Mouse (Mus musculus): ENCODE data around the gene Asap3.

Gene Asap3

DNA sequence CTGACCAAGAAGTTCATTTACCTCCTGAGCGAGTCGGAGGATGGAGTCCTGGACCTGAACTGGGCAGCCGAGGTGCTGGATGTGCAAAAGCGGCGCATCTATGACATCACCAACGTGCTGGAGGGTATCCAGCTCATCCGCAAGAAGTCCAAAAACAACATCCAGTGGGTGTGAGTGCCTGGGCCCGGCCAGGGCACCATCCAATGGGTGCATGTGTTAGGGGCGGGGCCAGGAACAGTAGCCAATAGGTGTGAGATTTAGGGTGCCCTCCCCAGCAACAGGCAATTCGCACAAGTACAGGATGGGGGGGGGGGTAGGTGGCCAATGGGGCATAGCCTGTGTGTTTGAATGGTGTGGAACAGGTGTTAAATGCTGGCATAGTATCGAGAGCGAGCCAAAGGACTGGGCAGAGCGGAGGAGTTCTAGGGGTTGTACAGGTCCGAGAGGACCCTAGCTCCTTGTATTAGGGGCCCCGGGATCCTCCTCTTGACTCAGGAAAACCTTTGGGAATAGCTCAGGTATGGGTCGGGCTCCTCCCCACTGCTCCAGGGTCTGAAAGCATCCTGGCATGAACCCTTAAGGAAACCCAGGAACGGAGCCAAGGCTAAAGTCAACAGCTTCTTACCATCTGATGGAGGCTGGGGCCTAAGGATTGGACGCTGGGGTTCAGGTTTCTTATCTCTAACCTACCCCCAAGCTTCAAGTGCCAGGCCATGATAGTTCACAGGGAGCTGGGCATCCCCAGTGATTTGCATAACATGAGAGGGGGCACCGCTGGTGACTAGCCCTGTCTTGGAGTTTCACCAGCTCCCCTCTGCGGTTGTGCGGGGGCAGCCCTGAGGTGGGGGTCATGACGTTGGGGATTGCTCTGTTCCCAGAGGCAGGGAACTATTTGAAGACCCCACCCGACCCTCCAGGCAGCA lies 25.5 kb upstream of the Asap3 start:
- peak; percentile 73 to 91 for DNase-seq (ENCODE audit: low spot score in 2 of 2)

DNA sequence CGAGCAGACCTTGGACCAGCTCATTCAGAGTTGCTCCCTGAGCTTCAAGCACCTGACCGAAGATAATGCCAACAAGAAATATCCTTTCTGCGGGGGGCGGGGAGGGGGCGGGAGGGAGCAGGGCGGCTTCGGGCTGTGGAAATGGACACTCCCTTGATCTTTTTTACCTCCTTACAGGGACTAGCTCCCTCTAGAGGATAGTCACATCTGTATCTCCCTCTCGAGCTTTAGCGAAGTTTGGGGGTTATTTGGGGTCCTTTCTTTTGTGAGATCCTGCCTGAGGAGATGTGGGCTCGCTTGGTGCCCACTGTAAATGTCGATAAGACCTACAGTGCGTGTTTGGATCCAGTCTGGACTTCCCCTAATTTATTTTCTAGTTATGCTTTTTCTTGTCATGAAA lies 24.8 kb upstream of the Asap3 start:
- no peak for DNase-seq (ENCODE audit: low spot score in 2 of 2)

DNA sequence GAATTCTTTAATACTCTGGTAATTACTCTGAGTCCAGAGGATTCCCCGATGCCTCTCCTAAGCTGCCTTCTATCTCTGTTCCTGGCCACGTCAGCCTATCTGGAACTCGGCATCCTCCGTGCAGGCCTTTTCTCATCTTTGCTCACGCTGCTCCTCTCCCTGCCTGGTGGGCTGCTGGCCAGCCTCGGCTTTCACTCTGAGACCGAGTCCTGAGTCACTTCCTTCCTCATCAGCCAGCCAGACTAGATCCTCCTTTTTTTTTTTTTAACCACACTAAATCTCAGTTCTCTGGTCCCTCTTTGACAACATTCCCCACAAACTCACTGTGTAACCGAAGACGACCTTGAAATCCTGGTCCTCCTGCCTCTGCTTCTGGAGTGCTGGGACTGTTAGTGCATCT lies 20.8 kb upstream of the Asap3 start:
- DNase-seq (ENCODE audit: low spot score in 2 of 2) = no peak

DNA sequence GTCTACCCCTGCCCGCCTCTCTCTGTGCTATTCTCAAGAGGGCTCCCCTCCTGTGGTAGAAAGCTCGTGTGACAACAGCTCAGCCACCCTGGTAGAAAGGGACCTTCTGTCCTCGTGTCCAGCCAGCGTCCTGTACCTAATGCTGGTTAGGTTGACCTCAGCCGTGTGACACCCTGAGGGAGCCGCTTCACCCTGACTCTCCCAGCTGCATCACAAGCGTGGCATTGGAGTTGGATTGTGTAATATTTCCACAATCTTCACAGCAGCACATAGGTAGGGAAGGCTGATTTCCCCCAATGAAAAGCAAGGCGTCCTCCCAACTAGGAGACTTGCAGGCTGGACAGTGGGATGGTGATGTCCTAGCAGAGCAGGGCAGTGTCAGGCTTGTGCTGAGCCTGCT lies 19.9 kb upstream of the Asap3 start:
- no peak for DNase-seq (ENCODE audit: low spot score in 2 of 2)

DNA sequence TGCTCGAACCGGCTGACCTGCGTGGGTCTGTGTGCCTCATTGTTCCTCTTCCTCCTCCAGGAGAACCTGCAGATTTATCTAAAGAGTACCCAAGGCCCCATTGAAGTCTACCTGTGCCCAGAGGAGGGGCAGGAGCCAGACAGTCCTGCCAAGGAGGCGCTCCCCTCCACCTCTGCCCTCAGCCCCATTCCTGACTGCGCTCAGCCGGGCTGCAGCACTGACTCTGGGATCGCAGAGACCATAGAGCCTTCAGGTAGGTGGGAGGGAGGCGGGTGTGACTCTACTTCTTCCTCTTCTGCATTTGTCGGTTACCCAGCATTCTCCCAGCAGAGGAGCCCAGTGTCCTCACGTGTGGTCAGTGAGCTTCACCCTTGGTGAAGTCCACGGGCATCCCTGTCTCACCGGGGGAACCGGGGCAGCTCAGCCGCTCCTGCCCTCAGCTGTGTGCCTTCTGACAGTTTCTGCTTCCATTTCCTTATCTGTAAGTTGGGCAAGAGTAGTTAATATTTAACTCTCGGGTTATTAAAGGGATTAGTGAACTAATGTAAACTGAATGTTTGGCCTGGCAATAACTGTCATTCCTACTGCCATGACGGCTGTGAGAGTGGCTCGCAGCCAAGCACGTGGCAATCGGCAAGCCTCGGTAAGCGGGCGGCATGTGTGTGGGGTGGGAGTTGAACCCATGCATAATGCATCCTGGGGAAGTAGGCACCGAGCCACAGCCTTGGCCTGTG lies 19.3 kb upstream of the Asap3 start:
- peak in 1 of 2 experiments; percentile 21 for DNase-seq (ENCODE audit: low spot score in 2 of 2)

DNA sequence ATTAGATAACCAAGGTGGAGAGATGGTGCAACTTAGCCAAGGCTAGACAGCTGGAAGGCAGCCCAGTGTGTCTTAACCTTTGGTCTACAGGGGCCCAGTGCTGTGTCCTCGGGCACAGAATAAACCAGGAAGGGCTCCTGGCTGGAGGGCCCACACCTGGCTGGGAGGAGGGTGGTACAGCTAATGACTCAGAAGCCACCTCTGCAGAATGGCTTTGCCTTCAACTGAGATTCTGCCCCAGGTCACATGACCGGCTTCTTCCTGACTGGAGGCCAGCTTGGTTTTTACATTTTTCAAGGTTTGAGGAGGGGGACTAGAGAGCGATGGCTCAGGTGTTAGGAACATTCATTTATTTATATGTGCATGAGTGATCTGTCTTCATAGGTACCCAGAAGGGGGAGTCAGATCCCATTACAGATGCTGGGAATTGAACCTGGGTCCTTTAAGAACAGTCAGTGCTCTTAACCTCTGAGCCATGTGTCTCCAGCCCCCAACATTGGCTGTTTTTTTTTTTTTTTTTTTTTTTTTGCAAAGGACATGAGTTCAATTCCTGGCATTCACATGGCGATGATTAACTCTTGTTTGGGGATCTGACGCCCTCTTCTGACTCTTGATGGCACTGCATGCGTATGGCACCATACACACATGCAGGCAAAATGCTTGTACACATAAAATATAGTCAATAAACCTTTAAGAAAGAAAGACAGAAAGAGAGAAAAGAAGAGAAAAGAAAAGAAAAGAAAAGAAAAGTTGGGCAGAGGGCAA lies 17.0 kb upstream of the Asap3 start:
- peak in 1 of 2 experiments; percentile 57 for DNase-seq (ENCODE audit: low spot score in 2 of 2)

DNA sequence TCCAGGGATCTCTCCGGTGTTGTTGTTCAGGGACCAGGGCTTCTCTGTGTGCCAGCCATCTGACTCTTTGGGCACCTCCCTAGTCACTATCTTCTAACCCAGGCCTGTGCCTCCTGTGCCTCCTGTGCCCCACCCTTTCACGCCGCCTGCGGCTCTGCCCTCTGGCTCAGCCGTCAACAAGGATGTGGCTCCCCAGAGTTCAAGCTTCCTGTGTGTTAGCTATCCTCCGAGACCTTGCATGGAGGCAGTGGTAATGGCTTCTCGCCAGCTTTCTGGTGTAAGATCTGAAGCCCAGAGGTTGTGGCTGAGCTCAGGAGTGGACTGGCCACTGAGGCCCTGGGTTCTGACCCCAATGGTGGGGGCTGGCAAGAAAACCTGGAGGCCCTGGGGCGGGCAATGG lies 16.3 kb upstream of the Asap3 start:
- DNase-seq (ENCODE audit: low spot score in 2 of 2) = peak; percentile 71 to 89

DNA sequence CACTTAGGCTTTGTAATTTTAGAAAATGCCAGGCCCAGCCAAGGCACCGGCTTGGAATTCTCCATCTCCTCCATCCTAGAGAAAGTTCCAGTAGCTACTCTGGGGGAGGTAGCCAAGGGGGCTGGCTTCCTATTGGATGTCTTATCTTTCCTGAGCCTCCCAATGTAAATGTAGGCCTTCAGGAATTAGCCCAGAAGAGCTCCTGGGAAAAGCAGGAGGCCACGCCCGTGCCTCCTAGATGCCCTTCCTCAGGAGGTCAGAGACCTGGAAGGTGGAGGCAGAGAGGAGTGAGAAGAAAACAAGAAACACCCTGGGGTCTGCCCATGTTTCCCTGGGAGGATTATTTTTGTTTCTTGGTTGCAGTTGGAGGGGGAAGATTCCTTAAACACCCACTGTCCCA lies 12.6 kb upstream of the Asap3 start:
- DNase-seq (ENCODE audit: low spot score in 2 of 2) = no peak

DNA sequence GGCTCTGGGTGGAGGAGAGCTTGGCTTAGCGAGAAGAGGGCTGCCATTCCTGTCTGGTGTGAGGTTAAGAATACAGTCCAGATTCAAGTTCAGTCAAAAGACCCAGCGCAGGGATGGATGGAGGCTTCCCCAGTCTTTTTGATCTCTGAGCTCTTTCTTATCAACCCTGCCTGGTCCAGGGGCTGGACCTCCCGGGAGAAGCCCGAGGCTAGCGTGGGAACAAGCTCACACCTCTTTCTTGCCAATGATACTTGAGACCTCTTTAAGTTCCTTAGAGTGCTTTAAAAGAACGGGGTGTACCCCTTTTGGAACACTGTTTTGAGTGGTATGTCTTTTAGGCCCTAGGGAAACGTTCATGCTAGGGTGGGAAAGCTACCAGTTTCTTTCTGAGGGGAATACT lies 11.1 kb upstream of the Asap3 start:
- no peak for DNase-seq (ENCODE audit: low spot score in 2 of 2)

DNA sequence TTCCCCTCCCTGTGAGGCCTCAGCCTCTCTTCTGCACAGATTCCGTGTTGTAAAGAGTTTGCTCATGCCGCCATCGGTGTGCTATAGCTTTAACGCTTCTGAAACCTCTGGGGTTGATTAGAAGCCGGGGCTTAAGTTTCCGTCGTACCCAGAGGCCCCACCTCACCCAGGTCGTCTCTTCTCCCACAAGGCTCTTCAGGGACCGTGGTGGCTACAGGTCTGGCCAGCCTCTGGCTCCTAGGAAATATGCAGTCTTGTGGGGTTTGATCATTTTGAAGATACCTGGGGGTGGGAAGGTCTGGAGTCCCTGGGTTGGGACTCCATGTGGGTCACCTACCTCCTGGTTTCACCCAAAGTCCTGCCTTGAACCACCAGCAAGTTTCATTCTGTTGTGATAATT lies 10.5 kb upstream of the Asap3 start:
- no peak for DNase-seq (ENCODE audit: low spot score in 2 of 2)

DNA sequence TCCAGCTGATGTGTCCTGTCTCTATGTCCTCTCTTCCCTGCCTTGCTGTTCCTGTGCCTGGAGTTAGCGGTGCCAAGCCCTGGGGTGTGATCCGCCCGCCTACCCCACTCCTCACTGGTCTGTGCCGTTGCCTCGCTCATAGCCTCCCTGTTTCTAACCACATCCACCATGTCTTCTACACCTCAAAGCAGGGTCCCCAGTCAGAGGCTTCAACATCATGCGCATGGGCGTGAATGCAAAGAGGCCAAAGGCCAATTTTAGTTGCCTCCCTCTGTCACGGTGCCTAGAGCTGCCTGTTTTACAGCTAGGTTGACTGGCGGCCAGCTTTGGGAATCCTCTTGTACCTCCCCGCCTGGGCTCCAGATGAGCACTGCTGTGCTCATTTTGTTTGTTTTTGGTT lies 10.0 kb upstream of the Asap3 start:
- peak in 1 of 2 experiments; percentile 42 for DNase-seq (ENCODE audit: low spot score in 2 of 2)

DNA sequence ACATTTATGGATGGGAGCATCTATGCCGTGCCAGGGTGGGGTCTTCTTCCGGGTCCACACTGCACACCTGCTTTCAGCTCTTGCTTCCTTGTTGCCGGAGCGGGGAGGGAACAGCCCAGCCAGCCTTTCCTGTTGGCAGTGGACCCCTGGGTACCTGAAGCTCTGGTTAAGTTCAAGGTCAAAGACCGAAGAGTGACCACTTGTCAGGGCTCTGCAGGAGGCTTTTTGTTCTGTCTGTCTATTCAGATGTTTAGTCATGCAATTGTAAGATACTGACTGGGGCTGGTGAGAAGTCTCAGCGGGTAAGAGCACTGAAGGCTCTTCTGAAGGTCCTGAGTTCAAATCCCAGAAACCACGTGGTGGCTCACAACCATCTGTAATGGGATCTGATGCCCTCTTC lies 7.3 kb upstream of the Asap3 start:
- DNase-seq (ENCODE audit: low spot score in 2 of 2) = no peak

DNA sequence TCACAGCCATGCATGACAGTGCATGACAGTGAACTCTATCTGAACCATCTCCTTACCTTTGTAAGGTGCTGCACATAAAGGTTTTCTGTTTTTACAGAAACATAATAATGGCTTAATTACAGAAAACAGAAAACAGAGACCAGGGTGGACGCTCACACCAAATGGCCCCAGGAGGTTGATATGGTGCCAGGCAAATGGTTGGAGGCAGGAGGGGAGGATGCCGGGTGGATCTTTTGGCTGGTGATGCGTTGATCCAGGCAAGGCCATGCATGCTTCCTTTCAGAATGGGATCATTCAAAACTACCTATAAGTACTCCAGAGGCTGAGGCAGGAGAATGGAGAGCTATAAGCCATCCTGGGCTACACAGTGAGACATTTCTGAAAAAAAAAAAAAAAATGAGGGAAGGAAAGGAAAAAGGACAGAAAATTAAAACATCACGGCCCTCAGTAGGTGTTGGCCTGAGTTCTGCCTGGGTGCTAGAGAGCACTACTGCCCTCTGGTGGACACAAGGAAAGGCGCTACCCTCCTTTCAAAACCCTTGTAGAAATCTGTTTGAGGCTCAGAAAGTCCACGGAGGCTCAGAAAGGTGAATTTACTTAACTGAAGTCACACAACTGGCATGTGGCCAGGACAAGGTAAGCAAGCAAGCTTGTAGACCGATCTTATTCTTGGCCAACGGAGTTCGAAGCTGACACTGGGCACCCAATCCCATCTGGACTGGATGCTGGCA lies 6.4 kb upstream of the Asap3 start:
- DNase-seq (ENCODE audit: low spot score in 2 of 2) = peak in 1 of 2 experiments; percentile 77

DNA sequence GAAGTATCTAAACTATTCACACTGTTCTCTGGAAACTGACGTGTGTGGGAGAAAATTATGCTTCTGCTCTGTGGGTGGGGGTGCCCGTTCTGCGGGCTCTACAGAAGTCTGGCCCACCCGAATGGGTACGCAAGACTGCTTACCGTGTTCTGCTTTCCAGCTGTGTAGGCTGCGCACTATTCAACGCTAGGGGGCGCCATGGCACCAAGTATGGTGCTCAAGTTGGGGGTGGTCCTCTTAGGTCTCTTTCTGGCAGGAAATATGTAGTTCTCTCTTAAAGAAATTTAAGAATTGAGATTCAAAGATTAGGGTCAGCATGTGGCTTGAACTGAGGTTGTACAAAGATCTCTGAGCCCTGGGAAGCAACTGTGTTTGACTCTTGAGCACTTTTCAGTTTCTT lies 3.7 kb upstream of the Asap3 start:
- DNase-seq (ENCODE audit: low spot score in 2 of 2) = peak in 1 of 2 experiments; percentile 84

DNA sequence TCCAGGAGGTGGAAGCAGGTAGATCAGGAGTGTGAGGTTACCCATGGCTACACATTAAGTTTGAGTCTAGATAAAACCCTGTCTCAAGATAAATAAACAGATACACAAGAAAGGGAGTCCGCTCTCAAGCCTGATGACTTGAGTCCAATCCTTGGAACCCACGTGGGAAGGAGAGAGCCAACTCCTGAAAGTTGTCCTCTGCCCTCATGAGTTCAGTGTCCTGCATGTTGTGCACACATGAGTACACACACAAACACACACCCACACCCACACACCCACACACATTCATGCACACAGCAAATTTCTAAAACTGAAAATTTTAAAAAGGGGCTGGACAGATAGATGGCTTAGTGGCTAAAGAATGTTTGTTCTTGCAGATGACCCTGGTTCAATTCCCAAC lies 1.4 kb upstream of the Asap3 start:
- DNase-seq (ENCODE audit: low spot score in 2 of 2) = no peak

DNA sequence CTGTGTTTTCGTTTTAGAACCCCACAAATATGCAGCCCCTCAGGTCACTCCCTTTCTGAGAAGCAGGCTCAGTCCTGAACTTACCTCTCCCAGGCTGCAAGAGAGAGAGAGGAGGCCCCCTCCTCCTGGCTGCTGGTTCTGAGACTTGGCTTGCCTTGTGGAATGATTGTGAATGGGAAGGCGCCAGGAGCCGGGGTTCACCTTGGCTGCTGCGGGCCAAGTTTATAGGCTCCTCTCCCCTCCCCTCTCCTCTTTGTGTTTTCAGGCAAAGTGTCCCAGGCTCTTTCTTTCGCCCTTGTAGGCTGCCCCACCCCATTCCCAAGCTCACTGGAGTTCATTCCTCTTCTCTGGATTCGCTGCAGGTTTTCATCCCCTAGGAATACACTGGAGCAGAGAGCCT lies 778 bp downstream of the Asap3 start:
- DNase-seq (ENCODE audit: low spot score in 2 of 2) = no peak

DNA sequence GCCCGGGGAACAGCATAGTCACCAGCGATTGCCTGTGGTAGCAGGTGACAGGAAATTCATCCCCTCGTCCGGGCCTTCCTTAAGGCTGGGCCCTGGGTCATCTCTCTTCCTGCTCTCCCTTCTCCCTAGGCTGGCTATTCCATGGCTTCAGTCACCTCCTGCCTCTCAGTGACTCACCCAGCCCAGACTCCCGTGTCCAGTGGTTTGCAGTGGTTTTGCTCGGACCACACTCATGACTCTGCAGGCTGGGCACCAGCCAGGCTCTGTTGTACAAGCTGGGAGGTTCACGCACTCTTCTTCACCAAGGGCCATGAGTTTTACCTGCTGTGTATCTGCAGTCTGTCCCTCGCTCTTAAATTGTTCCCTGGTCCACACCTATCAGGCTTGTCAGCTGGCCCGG lies 4.8 kb downstream of the Asap3 start:
- no peak for DNase-seq (ENCODE audit: low spot score in 2 of 2)

DNA sequence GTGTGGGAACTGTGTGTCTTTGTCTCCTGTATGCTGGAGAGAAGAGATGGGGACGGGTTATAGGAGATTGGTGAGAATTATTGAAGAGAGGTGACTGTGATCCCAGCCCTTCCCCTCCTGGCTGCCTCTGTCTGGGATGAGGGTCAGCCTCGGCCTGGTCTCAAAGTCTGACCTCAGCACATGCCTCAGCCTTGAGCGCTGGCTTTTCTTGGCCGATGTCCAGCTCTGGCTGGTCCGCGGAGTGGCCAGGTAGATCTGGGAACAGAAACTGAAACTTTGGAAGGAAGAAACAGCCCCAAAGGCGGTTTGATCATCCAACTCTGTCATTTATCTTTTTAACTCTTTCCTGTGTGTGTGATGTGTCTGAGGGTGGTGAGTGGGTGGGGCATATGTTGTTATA lies 7.5 kb downstream of the Asap3 start:
- DNase-seq (ENCODE audit: low spot score in 2 of 2) = no peak

DNA sequence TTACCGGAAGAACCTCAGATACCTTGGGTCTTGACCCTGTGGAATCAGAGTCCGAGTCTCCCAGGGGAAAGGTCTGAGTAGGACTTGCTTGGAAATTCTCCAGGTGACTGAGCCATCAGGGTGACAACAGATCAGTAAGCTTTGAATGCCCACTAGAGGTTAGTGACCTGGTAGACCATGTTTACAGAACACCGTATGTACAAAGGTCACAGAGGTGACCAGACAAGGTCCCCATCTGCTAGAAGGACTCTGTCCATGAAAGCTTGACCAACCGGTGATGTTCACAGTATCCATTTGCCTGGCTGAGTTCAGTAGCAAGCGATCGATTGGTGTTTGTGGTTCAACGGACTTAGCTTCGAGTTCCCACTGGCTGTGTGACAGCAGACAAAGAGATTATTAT lies 8.7 kb downstream of the Asap3 start:
- DNase-seq (ENCODE audit: low spot score in 2 of 2) = no peak

DNA sequence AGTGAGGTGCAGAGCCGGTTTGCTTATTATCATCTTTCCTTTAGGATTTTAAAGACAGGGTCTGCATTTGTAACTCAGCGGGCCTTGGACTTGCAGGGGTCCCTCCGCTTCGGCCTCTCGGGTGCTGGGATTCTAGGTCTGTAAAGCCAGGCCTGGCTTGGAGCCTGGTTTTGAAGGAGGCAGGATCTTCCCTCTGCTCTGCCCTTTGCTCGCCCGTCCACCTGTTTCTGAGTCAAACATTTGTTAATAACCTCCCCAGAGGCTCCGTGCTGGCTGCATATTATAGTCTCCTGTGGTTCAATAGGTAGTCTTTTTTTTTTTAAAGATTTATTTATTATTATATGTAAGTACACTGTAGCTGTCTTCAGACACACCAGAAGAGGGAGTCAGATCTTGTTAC lies 9.4 kb downstream of the Asap3 start:
- DNase-seq (ENCODE audit: low spot score in 2 of 2) = no peak

DNA sequence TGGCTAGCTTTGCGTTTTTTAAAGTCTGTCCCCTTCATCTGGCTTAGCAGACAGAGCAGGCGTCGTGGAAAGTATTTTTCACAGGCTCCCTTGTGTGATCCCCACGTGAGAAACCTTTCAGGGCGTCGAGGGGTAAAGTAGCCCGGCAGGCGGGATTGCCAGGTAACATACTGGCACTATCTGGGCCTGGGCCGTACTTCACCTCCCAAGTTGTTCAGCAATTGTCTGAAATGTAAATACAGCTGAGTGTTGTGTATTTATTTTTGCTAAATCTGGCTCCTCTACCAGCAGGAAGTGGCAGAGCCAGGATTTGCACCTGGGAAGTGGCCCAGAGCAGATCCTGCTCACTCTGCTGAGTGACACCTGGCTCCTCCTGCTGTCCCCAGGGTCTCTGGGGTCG lies 10.9 kb downstream of the Asap3 start:
- no peak for DNase-seq (ENCODE audit: low spot score in 2 of 2)

Measured in spleen, postnatal 10 days (tissue).